Mouse (Mus musculus) limb, embryonic 13.5 days (tissue): ENCODE measurements around the gene Ptprh. TPM values are rescaled to one million over a fixed set of nuclear protein-coding genes. Genes with fewer than 3 reads are reported as not detected.
"Not testable (repeated sequence)": the region's sequence is repeated elsewhere in the genome, so short reads cannot be mapped to it uniquely, and the experiment has no call there.

ENCODE experiments used
- ATAC-seq: fragments of 200-750 bp; cut with Nextera tagmentation; 2 replicates; pipeline ENCODE4 v1.8.0; 2017; ENCODE audit warnings: low read depth, moderate number of reproducible peaks, moderate TSS enrichment; ENCODE audit not compliant: low FRiP score
- H3K27ac ChIP-seq: fragments of 300-500 bp; sonication (generic); 2 replicates; pipeline ENCODE4 v1.5.1; 2015; ENCODE audit warnings: inconsistent platforms, mild to moderate bottlenecking, moderate library complexity
- H3K27me3 ChIP-seq: fragments of 300-500 bp; sonication (generic); 2 replicates; pipeline ENCODE4 v1.6.1; 2015; ENCODE audit warnings: mild to moderate bottlenecking, inconsistent platforms
- H3K36me3 ChIP-seq: fragments of 300-500 bp; sonication (generic); 2 replicates; pipeline ENCODE4 v1.6.1; 2015; ENCODE audit warnings: inconsistent platforms, mild to moderate bottlenecking, moderate library complexity
- H3K4me1 ChIP-seq: fragments of 300-500 bp; sonication (generic); 2 replicates; pipeline ENCODE4 v1.6.1; 2015; ENCODE audit warnings: inconsistent platforms
- H3K4me2 ChIP-seq: fragments of 300-500 bp; sonication (generic); replicated peaks from 2 replicates; pipeline ENCODE4 v1.6.1; 2015; ENCODE audit warnings: inconsistent platforms, mild to moderate bottlenecking, moderate library complexity
- H3K4me3 ChIP-seq: fragments of 300-500 bp; sonication (generic); 2 replicates; pipeline ENCODE4 v1.5.1; 2015; ENCODE audit warnings: moderate library complexity, mild to moderate bottlenecking, inconsistent platforms
- H3K9ac ChIP-seq: fragments of 300-500 bp; sonication (generic); 2 replicates; pipeline ENCODE4 v1.6.1; 2015; ENCODE audit warnings: mild to moderate bottlenecking, inconsistent platforms
- H3K9me3 ChIP-seq: fragments of 300-500 bp; sonication (generic); 2 replicates; pipeline ENCODE4 v1.6.1; 2016; ENCODE audit warnings: inconsistent platforms
- WGBS: fragments of 180-500 bp; shearing (Covaris S2); methylation state at CpG from one replicate; pipeline ENCODE4 v1.1.7; 2015; 5-methylcytosine and 5-hydroxymethylcytosine counted together
- polyA plus RNA-seq: library from polyadenylated mRNA; unstranded; fragments of >200 nt; fragmentation: Nextera tagmentation; extraction: Ambion mirVana; gene quantifications from 2 replicates; pipeline ENCODE4 v1.2.1, GENCODE M21; 2015

The Ptprh gene
- polyA plus RNA-seq, 1 experiment from 2014 or later: not detected

DNA sequence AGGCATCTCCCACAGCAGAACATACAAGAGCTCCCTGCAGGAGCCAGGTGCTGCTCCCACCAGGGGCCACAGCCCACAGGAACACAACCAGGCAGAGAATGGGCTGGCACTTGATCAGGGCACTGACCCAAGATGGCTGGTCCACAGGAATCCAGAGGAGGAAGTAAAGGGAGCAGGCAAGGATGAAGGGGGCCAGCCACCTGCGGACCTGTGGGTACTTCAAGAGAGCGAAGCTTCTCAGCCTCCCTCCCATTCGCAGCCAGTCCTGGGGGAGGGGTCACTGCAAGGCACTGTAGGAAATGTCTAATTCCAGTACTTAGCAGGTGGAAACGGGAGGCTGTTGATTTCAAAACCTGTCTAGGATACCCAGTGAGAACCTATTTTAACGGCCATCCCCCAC lies 25.7 kb upstream of the Ptprh start:
- no peak overlapping the region for H3K4me2 ChIP-seq
- H3K4me1 ChIP-seq: no peaks in the 10 kb centered on the region
- WGBS: 94% methylated on average over 5 of the region's 5 CpGs

GRCm38 (mm10) chr7:4625928-4626327 lies 22.1 kb upstream of the Ptprh start:
- peaks cover 29% of the 10 kb centered on the region for H3K36me3 ChIP-seq
- WGBS: 86% methylated on average over 2 of the region's 2 CpGs
- no peak overlapping the region for H3K4me3 ChIP-seq
- H3K9me3 ChIP-seq: no peaks in the 10 kb centered on the region
- no peaks in the 10 kb centered on the region for H3K27me3 ChIP-seq
- H3K9ac ChIP-seq: no peak overlapping the region
- H3K27ac ChIP-seq: no peak overlapping the region
- no peaks in the 10 kb centered on the region for H3K4me1 ChIP-seq
- H3K4me2 ChIP-seq: no peak overlapping the region
- ATAC-seq: no peak

More for the DNA sequence above, 25.7 kb upstream of the Ptprh start:
- no peaks in the 10 kb centered on the region for H3K9me3 ChIP-seq
- no peak overlapping the region for H3K4me3 ChIP-seq
- H3K27ac ChIP-seq: no peak overlapping the region
- peaks cover 62% of the 10 kb centered on the region for H3K36me3 ChIP-seq
- no peaks in the 10 kb centered on the region for H3K27me3 ChIP-seq
- H3K9ac ChIP-seq: no peak overlapping the region
- ATAC-seq: no peak

DNA sequence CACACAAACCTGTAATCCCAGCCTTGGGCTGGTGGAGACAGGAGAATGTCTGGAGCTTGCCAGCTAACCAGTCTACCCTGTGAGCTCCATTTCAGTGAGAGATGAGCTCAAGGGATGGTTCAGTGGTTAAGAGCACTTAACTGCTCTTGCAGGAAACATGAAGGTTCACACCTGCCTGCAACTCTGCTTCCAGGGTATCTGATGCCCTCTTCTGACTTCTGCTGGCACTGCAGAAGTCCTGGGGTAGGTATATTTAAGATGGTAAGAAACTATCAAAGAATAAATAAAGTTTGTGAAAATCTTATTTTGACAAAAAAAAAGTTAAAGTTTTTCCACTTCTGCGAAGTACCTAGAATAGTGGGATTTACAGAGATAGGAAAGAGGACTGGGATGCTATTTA lies 20.5 kb upstream of the Ptprh start:
- WGBS: 67% methylated on average over 1 of the region's 1 CpGs
- Histone ChIP-seq H3K4me1 (no peaks in the 10 kb centered on the region), H3K27me3 (no peaks in the 10 kb centered on the region), H3K4me2 (no peak overlapping the region), H3K4me3 (no peak overlapping the region), H3K9me3 (no peaks in the 10 kb centered on the region), H3K9ac (no peak overlapping the region), H3K36me3 (peaks cover 15% of the 10 kb centered on the region), H3K27ac (no peak overlapping the region)
- ATAC-seq: no peak

DNA sequence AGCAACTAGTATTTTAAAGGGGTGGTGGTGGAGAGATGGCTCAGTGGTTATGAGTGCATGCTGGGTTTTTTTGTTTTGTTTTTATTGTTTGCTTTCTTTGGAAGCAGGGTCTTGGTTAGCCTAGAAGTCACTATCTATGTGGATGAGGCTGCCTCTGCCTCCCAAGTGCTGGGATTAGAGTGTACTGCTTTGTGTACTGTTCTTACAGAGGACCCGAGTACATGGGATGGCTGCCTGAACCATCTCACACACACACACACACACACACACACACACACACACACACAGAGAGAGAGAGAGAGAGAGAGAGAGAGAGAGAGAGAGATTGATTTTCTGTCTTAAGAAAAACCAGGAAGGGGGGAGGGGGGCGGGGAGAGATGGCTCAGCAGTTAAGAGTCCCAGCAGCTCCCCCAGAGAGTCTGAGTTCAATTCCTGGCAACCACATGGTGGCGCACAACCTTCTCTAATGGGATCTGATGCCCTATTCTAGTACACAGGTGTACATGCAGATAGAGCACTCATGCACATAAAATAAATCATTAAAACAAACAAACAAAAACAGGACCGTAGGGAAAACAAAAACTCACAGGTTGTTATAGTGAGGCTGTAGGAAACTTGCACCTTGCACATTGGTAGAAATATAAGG lies 19.8 kb upstream of the Ptprh start:
- ATAC-seq: no peak

GRCm38 (mm10) chr7:4619979-4620378 lies 16.1 kb upstream of the Ptprh start:
- no peak for ATAC-seq
- 26% methylated on average over 1 of the region's 1 CpGs for WGBS
- Histone ChIP-seq H3K4me2 (no peak overlapping the region), H3K9ac (no peak overlapping the region), H3K36me3 (no peaks in the 10 kb centered on the region), H3K4me3 (no peak overlapping the region), H3K27me3 (no peaks in the 10 kb centered on the region), H3K9me3 (no peaks in the 10 kb centered on the region), H3K27ac (no peak overlapping the region), H3K4me1 (no peaks in the 10 kb centered on the region)

More for the DNA sequence above, 19.8 kb upstream of the Ptprh start:
- H3K4me2 ChIP-seq: no peak overlapping the region
- no peaks in the 10 kb centered on the region for H3K4me1 ChIP-seq
- WGBS: 37% methylated on average over 4 of the region's 4 CpGs
- H3K9me3 ChIP-seq: no peaks in the 10 kb centered on the region
- no peak overlapping the region for H3K9ac ChIP-seq
- no peak overlapping the region for H3K27ac ChIP-seq
- peaks cover 9% of the 10 kb centered on the region for H3K36me3 ChIP-seq
- no peak overlapping the region for H3K4me3 ChIP-seq
- no peaks in the 10 kb centered on the region for H3K27me3 ChIP-seq

GRCm38 (mm10) chr7:4613740-4614403 lies 10.0 kb upstream of the Ptprh start:
- Histone ChIP-seq H3K4me2 (no peak overlapping the region), H3K4me3 (no peak overlapping the region), H3K36me3 (no peaks in the 10 kb centered on the region), H3K27ac (no peak overlapping the region), H3K4me1 (no peaks in the 10 kb centered on the region), H3K9me3 (no peaks in the 10 kb centered on the region), H3K9ac (no peak overlapping the region), H3K27me3 (no peaks in the 10 kb centered on the region)
- ATAC-seq: no peak
- 81% methylated on average over 14 of the region's 14 CpGs for WGBS

DNA sequence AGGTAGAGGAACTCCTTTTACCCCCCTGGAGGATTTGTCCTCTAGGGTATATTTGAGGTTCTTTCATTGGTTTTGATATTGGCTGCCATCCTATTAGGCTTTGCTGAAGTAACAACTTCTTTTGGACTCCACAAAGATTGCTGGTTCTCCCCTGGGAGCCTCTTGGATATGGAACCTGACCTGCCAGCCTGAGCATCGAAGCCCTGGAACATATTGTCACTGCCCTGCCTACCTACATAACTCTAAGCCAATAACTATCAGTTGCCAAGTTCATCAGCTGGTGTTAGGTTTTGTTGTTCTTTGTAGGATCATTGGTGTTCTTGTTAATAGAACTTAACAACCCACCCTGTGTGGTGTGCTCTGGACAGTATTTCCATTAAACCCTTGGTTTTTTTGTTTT lies 9.1 kb upstream of the Ptprh start:
- 81% methylated on average over 1 of the region's 1 CpGs for WGBS

DNA sequence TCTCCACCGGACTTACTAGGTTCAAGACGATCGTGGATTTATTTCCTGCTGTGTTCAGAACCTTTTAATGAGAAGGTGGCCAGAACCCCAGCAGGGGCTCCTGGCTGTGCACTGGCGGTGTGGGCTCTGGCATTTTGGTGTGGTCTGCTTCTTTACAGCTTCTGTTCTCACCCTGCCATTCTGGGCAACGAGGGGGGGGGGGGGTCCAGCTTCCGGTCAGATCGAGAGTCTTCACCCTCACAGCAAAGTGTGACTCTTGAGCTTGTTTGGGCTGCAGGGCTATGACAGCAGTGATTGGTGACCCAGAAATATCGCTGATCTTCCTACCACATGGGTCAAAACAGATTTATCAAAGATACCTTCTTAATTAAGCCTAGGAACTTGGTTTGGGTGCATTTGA lies 8.5 kb upstream of the Ptprh start:
- ATAC-seq: no peak
- Histone ChIP-seq H3K4me3 (no peak overlapping the region), H3K9me3 (no peaks in the 10 kb centered on the region), H3K27ac (no peak overlapping the region), H3K9ac (no peak overlapping the region), H3K36me3 (no peaks in the 10 kb centered on the region), H3K27me3 (no peaks in the 10 kb centered on the region), H3K4me2 (no peak overlapping the region), H3K4me1 (no peaks in the 10 kb centered on the region)
- 43% methylated on average over 8 of the region's 8 CpGs for WGBS

More for the DNA sequence above, 9.1 kb upstream of the Ptprh start:
- no peak overlapping the region for H3K9ac ChIP-seq
- no peaks in the 10 kb centered on the region for H3K36me3 ChIP-seq
- H3K9me3 ChIP-seq: no peaks in the 10 kb centered on the region
- no peak overlapping the region for H3K4me2 ChIP-seq
- H3K27ac ChIP-seq: no peak overlapping the region
- H3K27me3 ChIP-seq: no peaks in the 10 kb centered on the region
- H3K4me3 ChIP-seq: no peak overlapping the region
- no peak for ATAC-seq
- no peaks in the 10 kb centered on the region for H3K4me1 ChIP-seq

- Histone ChIP-seq H3K4me1 (no peaks in the 10 kb centered on the region), H3K27me3 (no peaks in the 10 kb centered on the region), H3K4me3 (no peak overlapping the region), H3K27ac (no peak overlapping the region), H3K9ac (no peak overlapping the region), H3K9me3 (no peaks in the 10 kb centered on the region), H3K36me3 (no peaks in the 10 kb centered on the region), H3K4me2 (no peak overlapping the region)
- no peak for ATAC-seq
- 58% methylated on average over 12 of the region's 12 CpGs for WGBS
Measured at GRCm38 (mm10) chr7:4611921-4612341, 8.1 kb upstream of the Ptprh start.

- WGBS: 80% methylated on average over 12 of the region's 12 CpGs
- Histone ChIP-seq H3K9ac (no peak overlapping the region), H3K27me3 (no peaks in the 10 kb centered on the region), H3K4me3 (no peak overlapping the region), H3K4me1 (no peaks in the 10 kb centered on the region), H3K4me2 (no peak overlapping the region), H3K36me3 (no peaks in the 10 kb centered on the region), H3K27ac (no peak overlapping the region), H3K9me3 (no peaks in the 10 kb centered on the region)
- no peak for ATAC-seq
Measured at GRCm38 (mm10) chr7:4611511-4611910, 7.7 kb upstream of the Ptprh start.

- ATAC-seq: no peak
- no peaks in the 10 kb centered on the region for H3K27me3 ChIP-seq
- no peaks in the 10 kb centered on the region for H3K4me1 ChIP-seq
- no peak overlapping the region for H3K27ac ChIP-seq
- 67% methylated on average over 5 of the region's 5 CpGs for WGBS
- H3K4me3 ChIP-seq: no peak overlapping the region
- H3K36me3 ChIP-seq: no peaks in the 10 kb centered on the region
- H3K9ac ChIP-seq: no peak overlapping the region
- H3K4me2 ChIP-seq: no peak overlapping the region
- no peaks in the 10 kb centered on the region for H3K9me3 ChIP-seq
Measured at GRCm38 (mm10) chr7:4608002-4608401, 4.2 kb upstream of the Ptprh start.

DNA sequence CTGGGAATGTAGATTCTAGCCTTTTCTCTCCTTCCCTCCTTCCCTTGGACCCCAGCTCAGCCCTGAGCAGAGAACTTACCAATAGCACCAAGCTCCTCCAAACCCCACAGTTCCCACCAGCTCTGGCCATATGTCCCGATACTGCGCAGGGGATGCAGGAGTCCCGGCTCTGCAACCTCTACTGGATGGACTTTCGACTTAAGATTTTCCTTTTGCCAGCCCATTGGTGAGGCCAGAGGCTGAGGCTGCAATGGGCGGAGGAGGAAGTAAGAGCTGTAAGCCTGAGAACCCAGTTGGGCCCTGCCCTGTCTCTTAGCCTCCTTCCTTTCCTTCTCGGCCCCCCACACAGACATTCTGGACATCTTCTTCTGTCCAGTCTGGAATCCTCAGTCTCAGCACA lies 872 bp downstream of the Ptprh start:
- Histone ChIP-seq H3K9ac (no peak overlapping the region), H3K4me3 (no peak overlapping the region), H3K36me3 (no peaks in the 10 kb centered on the region), H3K27ac (no peak overlapping the region), H3K9me3 (no peaks in the 10 kb centered on the region), H3K4me2 (no peak overlapping the region), H3K4me1 (no peaks in the 10 kb centered on the region), H3K27me3 (no peaks in the 10 kb centered on the region)
- ATAC-seq: no peak
- 83% methylated on average over 6 of the region's 6 CpGs for WGBS

DNA sequence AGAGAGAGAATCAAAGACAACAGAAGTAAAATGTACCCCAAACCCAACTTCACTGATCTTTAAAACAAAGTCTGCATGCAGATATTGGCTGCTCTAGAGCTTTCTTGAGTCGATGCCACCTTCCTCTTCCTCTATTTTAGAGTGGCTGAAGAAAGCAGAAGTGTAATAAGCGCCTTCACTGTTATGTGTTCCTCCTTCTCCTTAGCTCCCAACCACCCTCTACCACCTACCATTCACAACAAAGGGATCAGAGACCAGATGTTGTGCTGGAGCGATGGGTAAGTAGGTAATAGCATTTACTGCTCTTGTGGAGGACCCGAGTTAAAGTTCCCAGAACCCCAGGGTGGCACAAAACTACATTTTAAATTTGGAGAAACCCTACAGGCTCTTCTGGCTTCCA lies 6.8 kb downstream of the Ptprh start:
- not testable (repeated sequence) for H3K36me3 ChIP-seq, H3K9ac ChIP-seq, H3K4me3 ChIP-seq, H3K27ac ChIP-seq, H3K9me3 ChIP-seq, H3K4me1 ChIP-seq, H3K27me3 ChIP-seq, ATAC-seq, H3K4me2 ChIP-seq
- WGBS: 71% methylated on average over 4 of the region's 4 CpGs
